Mouse (Mus musculus): ENCODE results near the gene D1Pas1.

Gene D1Pas1

DNA sequence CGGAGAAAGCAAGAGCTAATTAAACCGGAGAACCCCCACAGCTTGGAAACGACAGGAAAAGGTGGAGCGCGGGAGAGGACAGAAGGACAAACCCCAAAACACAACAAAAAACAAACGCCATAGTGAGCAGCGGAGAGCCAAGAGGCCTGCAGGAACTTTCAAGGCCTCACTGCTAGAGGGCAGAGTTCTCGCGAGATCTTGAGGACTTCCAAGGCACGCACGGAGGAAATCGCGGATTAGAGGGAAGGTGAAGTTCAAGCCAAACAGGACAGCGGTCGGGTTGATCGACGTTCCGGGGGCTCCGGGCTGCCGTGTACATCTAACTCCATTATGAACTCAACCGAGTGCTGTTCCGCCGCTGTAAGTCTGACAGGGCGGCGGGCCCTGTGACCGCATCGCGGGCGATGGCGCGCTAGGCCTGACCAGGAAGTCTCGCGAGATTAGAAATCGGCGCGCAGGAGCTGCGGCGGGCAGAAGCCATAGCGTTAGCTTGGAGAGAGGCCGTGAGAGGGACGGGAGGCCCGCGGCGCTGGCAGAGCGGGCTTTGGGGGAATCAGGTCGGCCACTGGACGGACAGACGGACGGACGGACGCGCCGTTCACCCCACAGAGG, at the start of gene D1Pas1:
D1Pas1 (plus strand) TSS at position 216 of the 612 bp plus-strand sequence.
- no peak for DNase-seq (ENCODE audit: low read depth)

DNA sequence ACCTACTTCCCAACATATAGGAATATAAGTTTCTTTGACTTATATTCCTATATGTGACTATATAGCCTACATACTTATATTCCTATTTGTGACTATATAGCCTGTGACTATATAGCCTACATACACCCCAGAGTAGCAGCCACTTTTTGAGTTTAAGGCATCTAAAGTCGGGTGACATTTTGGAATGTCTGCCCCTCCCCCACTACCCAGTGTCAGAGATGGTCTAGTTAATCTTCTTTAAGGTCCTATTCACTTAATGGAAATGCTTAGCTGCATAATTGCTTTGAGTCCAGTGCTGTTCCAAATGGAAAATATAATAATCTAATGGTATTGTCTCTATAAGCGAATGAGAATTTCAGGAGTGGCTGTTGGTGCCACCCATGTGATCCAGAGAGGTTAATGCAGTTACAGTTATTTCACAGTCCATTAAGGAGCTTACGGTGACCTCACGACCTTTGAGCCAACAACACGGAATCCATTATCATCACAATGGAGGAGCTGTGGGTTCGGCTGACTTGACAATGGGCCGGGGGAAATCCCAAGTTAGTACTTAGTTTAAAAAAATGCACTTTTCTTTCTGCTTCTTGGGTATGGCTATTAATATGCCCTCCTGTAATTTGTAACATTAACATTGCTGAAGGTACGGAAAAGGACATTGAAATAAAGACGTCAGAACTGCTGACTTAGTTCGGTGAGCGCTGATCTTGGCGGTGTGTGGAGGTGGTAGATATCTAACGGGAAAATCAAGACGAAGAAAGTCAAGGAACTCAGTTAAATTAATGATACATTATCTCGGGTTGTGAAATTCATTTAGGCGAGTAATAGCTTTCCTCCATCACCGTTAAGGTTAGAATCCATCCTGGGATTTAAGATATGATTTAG, 44.5 kb upstream of the D1Pas1 start:
- no peak for DNase-seq (ENCODE audit: low read depth)

DNA sequence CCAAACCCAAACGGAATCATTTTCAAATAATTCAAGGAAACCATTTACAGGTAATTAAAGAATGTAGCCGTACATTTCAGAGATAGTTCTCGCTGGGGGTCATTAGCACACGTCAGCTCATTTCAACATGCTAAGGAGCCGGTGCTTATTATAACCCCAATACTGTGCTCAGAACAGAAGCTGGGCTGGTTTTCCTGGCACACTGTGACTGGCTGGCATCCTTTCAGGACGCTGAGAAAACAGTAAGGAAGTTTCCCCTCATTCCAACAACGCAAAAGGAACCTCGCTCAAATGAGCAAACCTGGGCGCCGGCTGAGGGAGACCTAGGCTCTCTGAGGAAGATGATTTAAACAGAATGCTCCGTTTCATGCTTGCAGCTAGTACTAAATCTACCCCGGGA, 43.2 kb upstream of the D1Pas1 start:
- DNase-seq (ENCODE audit: low read depth), result no peak

DNA sequence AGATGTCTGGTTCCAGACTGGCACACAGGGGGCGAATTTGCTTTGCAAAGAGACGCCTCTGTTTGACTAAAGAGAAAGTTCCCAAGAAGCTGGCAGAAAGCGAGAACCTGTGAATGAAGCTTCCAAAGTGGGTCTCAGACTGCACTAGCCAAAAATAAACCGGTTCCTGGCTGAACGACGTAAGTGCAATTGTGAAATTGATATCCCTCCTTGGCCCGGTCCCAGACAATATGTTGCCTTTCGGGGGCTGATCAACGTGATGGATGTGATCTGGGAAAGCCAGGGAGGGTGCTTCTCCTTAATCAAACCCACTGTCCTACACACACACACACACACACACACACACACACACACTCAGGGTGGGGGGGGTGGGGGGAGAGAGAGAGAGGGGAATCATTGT, 41.8 kb upstream of the D1Pas1 start:
- DNase-seq (ENCODE audit: low read depth), result no peak

GRCm38 (mm10) chr1:186926316-186926949, 40.8 kb upstream of the D1Pas1 start:
- no peak for DNase-seq (ENCODE audit: low read depth)

DNA sequence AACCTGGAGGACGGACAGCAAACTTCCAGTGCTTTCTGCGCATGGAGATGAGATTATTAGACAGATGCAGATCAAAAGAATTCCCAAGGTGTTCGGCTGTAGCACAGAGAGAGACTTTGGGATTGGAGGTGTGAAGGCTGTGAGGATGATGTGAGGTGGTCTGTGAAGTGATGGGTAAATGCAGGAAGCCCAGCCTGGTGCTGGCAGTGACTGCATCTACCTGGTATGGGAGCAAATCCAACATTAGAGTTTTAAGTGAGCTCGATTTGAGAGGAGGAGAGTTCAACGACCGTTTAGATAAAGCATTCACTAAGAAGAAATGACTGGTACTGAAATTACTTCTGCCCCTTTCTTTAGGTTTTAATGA, 40.3 kb upstream of the D1Pas1 start:
- DNase-seq (ENCODE audit: low read depth), result no peak

GRCm38 (mm10) chr1:186927494-186927893, 39.7 kb upstream of the D1Pas1 start:
- DNase-seq (ENCODE audit: low read depth), result no peak

- DNase-seq (ENCODE audit: low read depth), result no peak
These were observed 36.9 kb upstream of the D1Pas1 start for GRCm38 (mm10) chr1:186930160-186930887.

GRCm38 (mm10) chr1:186930888-186931233, 36.4 kb upstream of the D1Pas1 start:
- DNase-seq (ENCODE audit: low read depth), result no peak

DNA sequence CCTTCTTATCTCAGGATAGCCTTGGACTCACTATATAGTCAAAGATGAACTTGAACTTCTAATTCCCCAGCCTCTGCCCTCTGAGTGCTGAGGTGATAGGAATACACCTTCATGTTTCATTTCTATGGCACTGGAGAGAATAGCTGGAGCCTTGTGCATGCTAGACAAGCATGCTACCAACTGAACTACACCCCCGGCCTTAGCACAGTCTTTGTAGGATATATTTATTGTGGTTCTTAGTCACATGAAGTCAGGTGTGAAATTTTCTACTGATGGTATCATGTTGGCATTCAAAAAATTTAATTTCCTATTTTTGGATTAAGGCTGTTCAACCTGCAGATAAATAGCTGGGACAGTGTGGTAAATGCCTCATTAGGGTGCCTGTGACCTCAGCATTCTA, 33.0 kb upstream of the D1Pas1 start:
- DNase-seq (ENCODE audit: low read depth), result no peak

DNA sequence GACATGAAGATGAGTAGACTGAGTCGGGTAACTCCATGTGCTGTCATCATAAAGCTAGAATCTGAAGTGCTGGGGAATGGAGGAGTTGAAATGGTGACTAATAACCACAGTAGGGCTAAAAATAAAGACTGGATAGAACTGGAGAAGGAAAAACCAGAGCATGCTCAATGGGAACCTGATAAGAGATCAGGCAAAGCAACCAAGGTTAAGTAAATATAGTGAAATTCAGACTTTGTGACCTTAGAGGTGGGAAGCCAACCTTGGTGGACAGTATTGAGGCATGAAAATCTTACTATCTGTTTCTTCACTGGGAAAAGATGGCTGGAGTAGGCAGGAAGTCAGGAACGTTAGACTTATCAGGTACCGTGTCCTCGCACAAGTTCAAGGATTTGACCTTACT, 14.8 kb upstream of the D1Pas1 start:
- DNase-seq (ENCODE audit: low read depth), result no peak

DNA sequence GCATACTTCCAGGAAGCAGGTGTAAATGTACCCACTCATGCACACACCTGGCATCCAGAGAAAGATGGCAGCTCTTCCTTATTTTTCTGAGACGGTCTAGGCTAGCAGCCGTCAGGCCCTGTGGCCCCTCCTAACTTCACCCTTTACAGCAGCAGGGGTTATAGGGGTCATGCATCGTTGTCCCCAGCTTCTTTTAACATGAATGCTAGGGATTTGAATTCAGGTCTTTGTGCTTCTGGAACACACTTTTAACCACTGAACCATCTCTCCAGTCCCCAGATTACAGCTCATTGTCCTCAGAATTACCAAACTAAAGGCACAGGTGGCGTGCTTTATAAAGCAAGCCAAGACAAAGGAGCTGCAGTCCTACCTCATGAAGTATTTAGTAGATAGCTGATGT, 12.6 kb upstream of the D1Pas1 start:
- no peak for DNase-seq (ENCODE audit: low read depth)

- no peak for DNase-seq (ENCODE audit: low read depth)
These were observed 7.8 kb upstream of the D1Pas1 start for GRCm38 (mm10) chr1:186959380-186959779.

- no peak for DNase-seq (ENCODE audit: low read depth)
These were observed 2.9 kb upstream of the D1Pas1 start for GRCm38 (mm10) chr1:186964143-186964875.

- no peak for DNase-seq (ENCODE audit: low read depth)
These were observed 710 bp downstream of the D1Pas1 start for GRCm38 (mm10) chr1:186967926-186968325.

GRCm38 (mm10) chr1:186976937-186977540, 9.8 kb downstream of the D1Pas1 start:
- no peak for DNase-seq (ENCODE audit: low read depth)

DNA sequence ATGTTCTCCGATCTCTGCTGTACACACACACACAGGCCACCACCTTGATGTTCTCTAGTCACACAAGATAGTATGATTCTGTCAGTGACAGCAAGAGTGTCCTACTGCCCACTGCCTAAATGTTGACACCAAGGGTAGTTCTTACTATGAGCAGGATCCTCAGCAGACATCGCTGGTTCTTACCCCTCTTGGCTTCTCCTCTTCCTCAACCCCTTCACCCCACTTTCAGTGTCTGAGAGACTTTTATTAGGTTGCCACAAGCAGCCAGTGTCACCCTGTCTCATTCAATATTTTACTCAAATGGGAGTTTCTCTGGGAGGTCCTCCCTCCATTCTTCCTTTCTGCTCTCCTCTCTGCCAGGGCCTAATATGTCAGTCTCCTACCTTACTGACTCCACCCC, 10.6 kb downstream of the D1Pas1 start:
- no peak for DNase-seq (ENCODE audit: low read depth)

GRCm38 (mm10) chr1:186979465-186979864, 12.2 kb downstream of the D1Pas1 start:
- no peak for DNase-seq (ENCODE audit: low read depth)

GRCm38 (mm10) chr1:186980503-186980902, 13.3 kb downstream of the D1Pas1 start:
- no peak for DNase-seq (ENCODE audit: low read depth)

DNA sequence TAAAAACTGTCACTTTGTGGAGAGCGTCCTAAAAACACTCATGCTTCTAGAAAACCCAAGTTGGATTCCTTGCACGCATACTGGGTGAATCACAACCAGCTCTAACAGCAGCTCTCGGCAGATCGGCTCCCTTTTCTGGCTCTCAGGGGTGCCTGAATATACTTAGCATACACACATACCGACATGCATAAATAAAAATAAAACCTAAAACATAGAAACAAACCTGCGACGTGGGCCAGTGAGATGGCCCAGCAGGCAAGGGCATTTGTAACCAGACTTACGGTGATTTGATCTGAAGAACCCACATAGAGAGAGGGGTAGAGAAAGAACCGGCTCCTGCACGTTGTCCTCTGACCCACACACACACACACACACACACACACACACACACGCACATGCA, 17.9 kb downstream of the D1Pas1 start:
- no peak for DNase-seq (ENCODE audit: low read depth)

DNA sequence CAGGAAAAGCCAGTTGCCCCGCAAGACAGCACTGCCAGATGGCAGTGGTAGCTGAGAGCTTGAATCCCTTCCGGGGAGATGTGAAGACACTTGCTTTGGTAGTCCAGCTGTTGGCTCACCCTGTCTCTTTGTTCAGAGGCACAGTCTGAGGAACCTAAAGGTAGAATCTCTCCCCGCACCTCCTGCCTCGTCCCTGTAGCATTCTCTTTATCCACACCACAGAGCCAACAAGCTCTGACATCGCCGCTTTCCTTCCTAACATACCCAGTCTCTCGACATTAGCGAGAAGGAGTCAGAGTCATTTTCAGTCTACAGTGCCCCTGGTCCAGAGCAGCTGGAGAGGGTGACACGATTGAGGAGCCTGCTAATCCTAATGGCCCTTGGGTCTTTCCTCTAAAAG, 18.9 kb downstream of the D1Pas1 start:
- no peak for DNase-seq (ENCODE audit: low read depth)

DNA sequence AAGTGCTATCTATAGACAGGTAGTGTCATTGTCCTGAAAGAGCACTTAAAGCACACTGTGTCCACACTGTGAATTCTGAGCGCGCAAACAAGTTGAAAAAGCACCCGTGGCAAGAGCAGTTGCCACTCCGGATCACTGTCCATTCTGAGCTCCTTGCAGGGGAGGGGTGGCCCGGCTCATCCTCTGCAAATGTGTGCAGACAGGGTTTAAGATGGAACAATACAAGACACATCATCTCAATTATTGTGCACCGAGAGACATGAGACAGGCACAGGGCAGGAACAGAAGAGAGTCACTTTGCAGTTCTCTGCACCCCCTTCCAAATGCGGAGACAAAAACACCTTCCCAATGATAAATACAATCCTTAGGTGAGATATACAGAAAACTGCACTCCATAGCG, 19.3 kb downstream of the D1Pas1 start:
- no peak for DNase-seq (ENCODE audit: low read depth)

Data from induced T-regulatory cell, adult 2 months (primary cell).